Mouse (Mus musculus) C2C12 (cell line): Measurements from ENCODE around the gene Olfr765. TPM values are rescaled to one million over a fixed set of nuclear protein-coding genes. Genes with fewer than 3 reads are reported as not detected.
"Not testable (repeated sequence)": the region's sequence is repeated elsewhere in the genome, so short reads cannot be mapped to it uniquely, and the experiment has no call there.

ENCODE experiments used
- H3K27me3 ChIP-seq: one replicate; pipeline ENCODE4 v1.6.1; 2011; ENCODE audit not compliant: control insufficient read depth, insufficient read depth, insufficient read length
- H3K36me3 ChIP-seq: one replicate; pipeline ENCODE4 v1.6.1; 2011; ENCODE audit not compliant: control insufficient read depth, insufficient read depth
- H3K4me3 ChIP-seq: one replicate; pipeline ENCODE4 v1.5.1; 2011; ENCODE audit warnings: mild to moderate bottlenecking, control low read depth; ENCODE audit not compliant: poor library complexity, insufficient read depth, severe bottlenecking
- H3K79me2 ChIP-seq: one replicate; pipeline ENCODE4 v1.6.1; 2011; ENCODE audit not compliant: control insufficient read depth, insufficient read depth
- H3K79me3 ChIP-seq: one replicate; pipeline ENCODE4 v1.6.1; 2011; ENCODE audit warnings: low read depth, control low read depth
- H3ac ChIP-seq: one replicate; pipeline ENCODE3; 2011; ENCODE audit warnings: low read depth; ENCODE audit not compliant: control insufficient read depth, insufficient read length
- CEBPB ChIP-seq: IDR thresholded peaks from one replicate; pipeline ENCODE4 v1.6.1; 2011; ENCODE audit warnings: low read depth, mild to moderate bottlenecking, control low read depth, moderate library complexity
- CTCF ChIP-seq: IDR thresholded peaks from one replicate; pipeline ENCODE4 v1.5.1; 2011; ENCODE audit not compliant: control insufficient read depth, insufficient read depth, insufficient read length
- FOSL1 ChIP-seq: IDR thresholded peaks from one replicate; pipeline ENCODE4 v1.8.0; 2011; ENCODE audit warnings: mild to moderate bottlenecking, low read length; ENCODE audit not compliant: poor library complexity, insufficient read depth, severe bottlenecking
- MAX ChIP-seq: IDR thresholded peaks from one replicate; pipeline ENCODE4 v1.6.1; 2011; ENCODE audit warnings: mild to moderate bottlenecking, control low read depth
- MYOD1 ChIP-seq: IDR thresholded peaks from one replicate; pipeline ENCODE4 v1.6.1; 2011; ENCODE audit warnings: low read depth; ENCODE audit not compliant: control insufficient read depth, insufficient read length
- MYOG ChIP-seq: IDR thresholded peaks from one replicate; pipeline ENCODE4 v1.6.1; 2011; ENCODE audit not compliant: control insufficient read depth, insufficient read length; ENCODE audit errors: extremely low read depth
- USF1 ChIP-seq: IDR thresholded peaks from one replicate; pipeline ENCODE4 v1.6.1; 2011; ENCODE audit warnings: low read depth, mild to moderate bottlenecking, control low read depth, moderate library complexity
- long read RNA-seq, 2 experiments: library from polyadenylated mRNA; unstranded; transcript quantifications; one replicate each; pipeline ENCODE4 v2.0.0; 2019 to 2020
- polyA plus RNA-seq: library from polyadenylated mRNA; unstranded; fragments of >200 nt; fragmentation: generic; extraction: Trizol; gene quantifications from one replicate; pipeline ENCODE4 v1.2.1, GENCODE M21; 2012; ENCODE audit warnings: missing spikeins

Olfr765 gene
- polyA plus RNA-seq, result not detected
- long read RNA-seq, experiment 1, result 0 reads
- long read RNA-seq, experiment 2, result 0 reads

- H3ac ChIP-seq, H3K4me3 ChIP-seq, H3K79me2 ChIP-seq, H3K36me3 ChIP-seq, H3K79me3 ChIP-seq, H3K27me3 ChIP-seq: not testable (repeated sequence)
Observed at GRCm38 (mm10) chr10:129049898-129050297, at the start of gene Olfr765. Olfr765 (minus strand) TSS chr10:129049998.

- no peak for TF ChIP-seq CTCF
- TF ChIP-seq USF1, result no peak
- no peak for TF ChIP-seq MAX
- no peak for TF ChIP-seq FOSL1
- no peak for TF ChIP-seq MYOD1
- TF ChIP-seq MYOG, result no peak
Observed at GRCm38 (mm10) chr10:129099275-129099674, 49.5 kb upstream of the Olfr765 start, which contains the start of gene Olfr768. Olfr768 (minus strand) TSS chr10:129099375.

GRCm38 (mm10) chr10:129082810-129083209, 33.0 kb upstream of the Olfr765 start, which contains the start of gene Olfr767:
Olfr767 (minus strand) TSS chr10:129082910.
- not testable (repeated sequence) for H3K27me3 ChIP-seq, H3K4me3 ChIP-seq

More at GRCm38 (mm10) chr10:129099275-129099674, 49.5 kb upstream of the Olfr765 start, which contains the start of gene Olfr768:
- Histone ChIP-seq H3K79me3 (no peaks in the 10 kb centered on the region), H3K4me3 (no peak within 1 kb of the TSS), H3ac (no peak within 1 kb of the TSS), H3K36me3 (no peaks in the 10 kb centered on the region), H3K79me2 (no peaks in the 10 kb centered on the region), H3K27me3 (no peaks in the 10 kb centered on the region)

GRCm38 (mm10) chr10:129068877-129069276, 19.1 kb upstream of the Olfr765 start, which contains the start of gene Olfr766-ps1:
Olfr766-ps1 (minus strand) TSS chr10:129068977.
- H3ac ChIP-seq, result no peak within 1 kb of the TSS

More at GRCm38 (mm10) chr10:129082810-129083209, 33.0 kb upstream of the Olfr765 start, which contains the start of gene Olfr767:
- not testable (repeated sequence) for H3K79me3 ChIP-seq, H3K79me2 ChIP-seq, H3ac ChIP-seq, H3K36me3 ChIP-seq

GRCm38 (mm10) chr10:129039796-129040195, 10.0 kb downstream of the Olfr765 start, which contains the start of gene Olfr764-ps1:
Olfr764-ps1 (minus strand) TSS chr10:129039896.
- Histone ChIP-seq H3ac (no peak within 1 kb of the TSS), H3K4me3 (no peak within 1 kb of the TSS), H3K79me2 (no peaks in the 10 kb centered on the region), H3K36me3 (no peaks in the 10 kb centered on the region), H3K27me3 (no peaks in the 10 kb centered on the region), H3K79me3 (no peaks in the 10 kb centered on the region)
- TF ChIP-seq MYOD1 (no peak), CTCF (no peak), FOSL1 (no peak), MAX (no peak), MYOG (no peak), CEBPB (no peak), USF1 (no peak)

More at GRCm38 (mm10) chr10:129068877-129069276, 19.1 kb upstream of the Olfr765 start, which contains the start of gene Olfr766-ps1:
- Histone ChIP-seq H3K27me3 (no peaks in the 10 kb centered on the region), H3K4me3 (no peak within 1 kb of the TSS), H3K79me3 (no peaks in the 10 kb centered on the region), H3K36me3 (no peaks in the 10 kb centered on the region), H3K79me2 (no peaks in the 10 kb centered on the region)
- TF ChIP-seq MYOG (no peak), FOSL1 (no peak), MAX (no peak), USF1 (no peak), CEBPB (no peak), MYOD1 (no peak), CTCF (no peak)

GRCm38 (mm10) chr10:129028343-129028742, 21.5 kb downstream of the Olfr765 start:
- no peak overlapping the region for H3K4me3 ChIP-seq
- H3K79me2 ChIP-seq, result no peaks in the 10 kb centered on the region
- H3K36me3 ChIP-seq, result no peaks in the 10 kb centered on the region
- H3ac ChIP-seq, result no peak overlapping the region
- no peak for TF ChIP-seq FOSL1
- TF ChIP-seq MAX, result no peak
- TF ChIP-seq CEBPB, result no peak
- no peak for TF ChIP-seq USF1
- TF ChIP-seq MYOG, result no peak
- no peak for TF ChIP-seq CTCF
- no peak for TF ChIP-seq MYOD1
- no peaks in the 10 kb centered on the region for H3K79me3 ChIP-seq
- no peaks in the 10 kb centered on the region for H3K27me3 ChIP-seq
